Mouse (Mus musculus) kidney, adult 8-10 months (tissue): ENCODE results near the gene Mfsd11.

ENCODE experiments used
- DNase-seq, 2 experiments: peaks; one replicate each; pipeline ENCODE4 v3.0.0; 2022

The Mfsd11 gene

GRCm38 (mm10) chr11:116852291-116852890, at the start of gene Mfsd11:
TSS of gene Mfsd11 (plus strand) at chr11:116852440.
- DNase-seq = peak; percentile 73 to 77

GRCm38 (mm10) chr11:116802709-116803108, 49.5 kb upstream of the Mfsd11 start:
- no peak for DNase-seq

GRCm38 (mm10) chr11:116806136-116807071, 45.8 kb upstream of the Mfsd11 start:
- DNase-seq = no peak

GRCm38 (mm10) chr11:116807116-116807515, 45.1 kb upstream of the Mfsd11 start:
- DNase-seq = no peak

GRCm38 (mm10) chr11:116807526-116807925, 44.7 kb upstream of the Mfsd11 start:
- no peak for DNase-seq

GRCm38 (mm10) chr11:116807938-116808606, 44.2 kb upstream of the Mfsd11 start:
- DNase-seq = peak; percentile 82 to 90

GRCm38 (mm10) chr11:116808811-116809395, 43.3 kb upstream of the Mfsd11 start:
- DNase-seq = no peak

GRCm38 (mm10) chr11:116809520-116809919, 42.7 kb upstream of the Mfsd11 start:
- no peak for DNase-seq

GRCm38 (mm10) chr11:116810528-116810927, 41.7 kb upstream of the Mfsd11 start:
- DNase-seq = no peak

- DNase-seq = no peak
Measured at GRCm38 (mm10) chr11:116810983-116811901, 41.0 kb upstream of the Mfsd11 start.

- DNase-seq = no peak
Measured at GRCm38 (mm10) chr11:116812793-116813529, 39.3 kb upstream of the Mfsd11 start.

- no peak for DNase-seq
Measured at GRCm38 (mm10) chr11:116813610-116814009, 38.6 kb upstream of the Mfsd11 start.

- peak; percentile 49 to 54 for DNase-seq
Measured at GRCm38 (mm10) chr11:116814076-116814883, 38.0 kb upstream of the Mfsd11 start.

- no peak for DNase-seq
Measured at GRCm38 (mm10) chr11:116814884-116815415, 37.3 kb upstream of the Mfsd11 start.

- DNase-seq = no peak
Measured at GRCm38 (mm10) chr11:116816769-116817168, 35.5 kb upstream of the Mfsd11 start.

GRCm38 (mm10) chr11:116817567-116817966, 34.7 kb upstream of the Mfsd11 start:
- DNase-seq = no peak

- no peak for DNase-seq
Measured at GRCm38 (mm10) chr11:116818722-116819121, 33.5 kb upstream of the Mfsd11 start.

GRCm38 (mm10) chr11:116819932-116820593, 32.2 kb upstream of the Mfsd11 start:
- no peak for DNase-seq
